Mouse (Mus musculus) forebrain, embryonic 15.5 days (tissue): ENCODE measurements around the gene Fam122a. TPM values are rescaled to one million over a fixed set of nuclear protein-coding genes. Genes with fewer than 3 reads are reported as not detected.

Experiments used
- polyA plus RNA-seq: library from polyadenylated mRNA; unstranded; fragments of >200 nt; fragmentation: Nextera tagmentation; extraction: Ambion mirVana; gene quantifications from 2 replicates; pipeline ENCODE4 v1.2.1, GENCODE M21; 2015

Fam122a gene
- polyA plus RNA-seq, 1 experiment from 2014 or later: 57.7 TPM

Other genes with a start within 250 kb of the Fam122a start
- 43.4 and 49.4 TPM in 2 replicates for gene Fxn, start 196.8 kb downstream of the Fam122a start, polyA plus RNA-seq
- 1.5 and 1.7 TPM in 2 replicates for gene Pip5k1b, start 78.5 kb upstream of the Fam122a start, polyA plus RNA-seq
- gene Tmem252, start 196.7 kb upstream of the Fam122a start, polyA plus RNA-seq: 0.87 and 1.4 TPM in 2 replicates